Mouse (Mus musculus) gastrocnemius, postnatal 25 days (tissue): ENCODE results near the gene Mybphl. TPM values are rescaled to one million over a fixed set of nuclear protein-coding genes. Genes with fewer than 3 reads are reported as not detected.
A peak's percentile ranks its signal among the peaks of the same experiment; 100 is the strongest.

Experiments
- DNase-seq: peaks from one replicate; pipeline ENCODE4 v3.0.0; 2022
- total RNA-seq, 2 experiments: library from RNA; stranded (reverse); gene quantifications; 1 replicate in 1 of 2; 2 replicates in 1 of 2; pipeline ENCODE4 v1.2.3; 2021

The Mybphl gene
- total RNA-seq, 2 experiments from 2014 or later: not detected

- DNase-seq: no peak
Observed at GRCm38 (mm10) chr3:108410359-108410714, 45.6 kb downstream of the Mybphl start.

DNA sequence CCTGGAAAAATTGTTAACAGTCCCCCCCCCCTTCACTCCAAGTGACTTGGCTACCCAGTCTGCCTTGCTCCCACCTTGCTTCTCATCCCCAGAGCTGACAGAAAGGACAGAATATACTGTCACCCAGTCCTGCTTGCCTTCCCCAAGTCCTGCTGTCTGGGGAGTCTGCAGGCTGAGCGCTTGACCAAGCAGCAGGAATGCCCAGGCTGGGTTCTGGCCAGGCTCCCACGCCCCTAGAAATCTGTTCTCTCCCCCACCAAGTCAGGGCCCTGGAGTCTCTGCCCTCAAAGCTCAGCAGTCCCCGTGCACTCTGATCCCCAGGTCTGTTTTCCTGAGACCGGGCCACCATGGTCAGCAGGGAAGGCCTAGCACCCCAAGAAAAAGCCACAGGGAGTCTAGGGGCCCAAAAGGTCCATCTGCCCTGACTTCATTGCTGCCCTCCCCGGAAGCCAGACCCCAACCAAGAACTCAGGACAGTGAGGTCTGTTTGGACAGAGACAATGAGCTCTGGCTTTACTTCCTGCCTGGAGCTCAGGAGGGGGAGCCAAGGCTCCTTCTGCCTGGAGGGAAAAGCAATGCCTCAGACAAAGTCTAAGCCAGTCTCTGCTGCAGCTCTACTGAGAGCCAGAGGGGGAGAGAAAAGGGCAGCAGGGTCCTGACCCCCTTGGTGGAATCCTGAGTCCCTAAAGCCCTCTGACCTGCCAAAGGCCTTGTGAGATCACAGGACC, 46.5 kb downstream of the Mybphl start:
- DNase-seq: no peak

- DNase-seq: peak; percentile 34
Observed at GRCm38 (mm10) chr3:108411754-108412121, 47.0 kb downstream of the Mybphl start.

GRCm38 (mm10) chr3:108413634-108414360, 49.1 kb downstream of the Mybphl start:
- no peak for DNase-seq

- no peak for DNase-seq
Observed at GRCm38 (mm10) chr3:108414857-108415830, 50.4 kb downstream of the Mybphl start, which contains the start of gene Celsr2. Gene Celsr2 (minus strand): TSS chr3:108415552.

- peak; percentile 69 for DNase-seq
Observed at GRCm38 (mm10) chr3:108415831-108416223, 51.1 kb downstream of the Mybphl start.

GRCm38 (mm10) chr3:108423006-108423405, 58.3 kb downstream of the Mybphl start:
- DNase-seq: no peak

DNA sequence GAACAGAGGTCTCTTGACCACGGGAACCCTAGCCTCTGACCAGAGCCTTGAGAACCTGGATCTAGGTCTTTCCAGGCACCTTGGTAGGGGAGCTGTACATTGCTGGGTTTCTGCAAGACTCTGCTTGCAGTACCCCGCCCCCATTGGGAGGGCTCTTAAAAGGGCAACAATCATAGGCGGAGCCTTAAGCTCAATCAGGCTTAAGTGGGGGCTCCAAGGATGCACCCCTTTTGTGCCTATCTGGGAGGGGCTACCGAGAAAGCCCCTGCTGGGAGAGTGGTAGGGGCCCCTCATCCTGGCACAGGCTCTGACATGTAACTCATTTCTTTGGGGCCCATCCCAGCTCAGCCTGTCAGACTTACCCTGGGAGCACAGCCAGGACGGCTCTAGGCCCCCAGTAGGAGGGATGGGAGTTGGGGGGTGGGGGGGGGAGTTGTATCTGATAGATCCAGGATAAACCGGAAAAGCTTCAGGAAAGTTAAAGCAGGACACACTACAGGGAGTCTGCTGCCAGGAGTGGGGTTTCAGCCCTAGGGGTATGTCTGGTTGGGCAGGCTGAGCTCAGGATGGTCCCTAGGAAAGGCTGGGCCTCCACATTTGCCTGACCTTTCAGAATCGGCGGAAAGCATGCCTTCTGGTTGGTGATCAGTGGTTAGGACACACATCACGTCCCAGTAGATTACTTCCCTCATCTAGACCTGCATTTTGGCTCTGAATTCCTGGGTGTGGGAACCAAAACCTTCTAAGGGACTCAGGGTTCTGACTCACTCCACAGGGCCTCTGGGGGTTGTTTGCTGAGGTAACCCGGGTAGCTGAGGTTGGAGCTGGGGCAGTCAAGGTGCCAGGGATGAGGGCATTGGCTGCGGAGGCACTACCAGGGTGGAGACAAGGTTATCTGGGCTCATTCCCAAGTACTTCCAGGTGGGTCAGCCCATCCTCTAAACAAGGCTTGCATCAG, 59.4 kb downstream of the Mybphl start:
- no peak for DNase-seq

- no peak for DNase-seq
Observed at GRCm38 (mm10) chr3:108424944-108425623, 60.4 kb downstream of the Mybphl start.

GRCm38 (mm10) chr3:108425624-108426018, 60.9 kb downstream of the Mybphl start:
- DNase-seq: no peak

Other genes with a start within 250 kb of the Mybphl start
- gene Gnai3, start 218.8 kb upstream of the Mybphl start, total RNA-seq: 10 to 100 TPM; 11.4 to 11.7 TPM
- not detected for gene Gpr61, start 210.0 kb upstream of the Mybphl start, total RNA-seq
- gene Amigo1, start 178.6 kb upstream of the Mybphl start, total RNA-seq: 10 to 100 TPM; 21.3 to 23.3 TPM
- 1 to 10 TPM; 2.7 TPM for gene Cyb561d1, start 163.7 kb upstream of the Mybphl start, total RNA-seq
- 1 to 10 TPM; 6.1 to 6.5 TPM for gene Atxn7l2, start 154.0 kb upstream of the Mybphl start, total RNA-seq
- gene Sypl2, start 138.3 kb upstream of the Mybphl start, total RNA-seq: 100 to 1,000 TPM; 596 to 597 TPM
- gene Psma5, start 108.0 kb upstream of the Mybphl start, total RNA-seq: 10 to 100 TPM; 48.6 to 50.5 TPM
- gene Sort1, start 80.8 kb upstream of the Mybphl start, total RNA-seq: 10 to 100 TPM; 34.0 to 48.3 TPM
- gene Psrc1, start 18.9 kb downstream of the Mybphl start, total RNA-seq: under 1 TPM in 1 of 2 experiments, not detected in 1; 0.32 TPM
- 1 to 10 TPM; 4.8 to 5.9 TPM for gene Celsr2, start 50.6 kb downstream of the Mybphl start, total RNA-seq
- 100 to 1,000 TPM; 105 to 114 TPM for gene Sars, start 80.3 kb downstream of the Mybphl start, total RNA-seq
- not detected for gene 1700013F07Rik, start 169.2 kb downstream of the Mybphl start, total RNA-seq
- not detected for gene 5330417C22Rik, start 171.6 kb downstream of the Mybphl start, total RNA-seq
- 10 to 100 TPM; 13.0 to 15.1 TPM for gene Tmem167b, start 197.6 kb downstream of the Mybphl start, total RNA-seq
- 10 to 100 TPM; 17.6 to 18.3 TPM for gene Taf13, start 206.8 kb downstream of the Mybphl start, total RNA-seq
- 1 to 10 TPM; 3.0 to 6.4 TPM for gene Wdr47, start 226.4 kb downstream of the Mybphl start, total RNA-seq